Mouse (Mus musculus) embryo, embryonic 10.5 days (tissue): ENCODE measurements at regions not wholly inside any gene's neighbourhood (a gene's known extent, or its start where the extent isn't known, plus 50 kb on each side); places are given as distances from the start of the nearest gene placed in this dataset.

Experiments used
- DNase-seq: peaks from one replicate; pipeline ENCODE4 v3.0.0-alpha.2; 2015; ENCODE audit warnings: low spot score

DNA sequence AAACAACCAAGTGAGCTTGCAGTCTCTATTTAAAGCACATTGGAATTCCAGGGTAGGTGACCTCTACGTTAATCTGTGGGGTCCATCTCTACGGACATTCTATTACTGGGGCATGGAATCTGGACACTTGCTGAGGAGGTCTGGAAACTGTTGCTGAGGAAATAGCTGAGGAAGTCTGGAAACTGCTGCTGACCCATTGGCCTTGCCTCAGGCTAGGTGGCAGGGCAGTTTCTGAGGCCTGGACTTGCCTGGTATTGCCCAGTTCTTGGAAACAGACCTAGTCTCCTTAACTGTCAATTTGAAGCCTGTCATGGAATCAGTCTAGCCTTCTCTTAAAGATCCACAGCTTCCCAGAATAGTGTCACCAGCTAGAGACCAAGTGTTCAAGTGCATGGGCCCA lies 51.7 kb upstream of the Eif4g2 start:
- no peak for DNase-seq
